Mouse (Mus musculus) liver, postnatal 0 days (tissue): ENCODE results near the gene Ablim1.

Experiments used
- CTCF ChIP-seq: sonication (generic); IDR thresholded peaks from 2 replicates; pipeline ENCODE4 v1.5.1; 2016; ENCODE audit warnings: antibody characterized with exemption, low read depth
- EP300 ChIP-seq: IDR thresholded peaks from 2 replicates; pipeline ENCODE4 v1.6.1; 2016; ENCODE audit warnings: antibody characterized with exemption, low read depth, mild to moderate bottlenecking

DNA sequence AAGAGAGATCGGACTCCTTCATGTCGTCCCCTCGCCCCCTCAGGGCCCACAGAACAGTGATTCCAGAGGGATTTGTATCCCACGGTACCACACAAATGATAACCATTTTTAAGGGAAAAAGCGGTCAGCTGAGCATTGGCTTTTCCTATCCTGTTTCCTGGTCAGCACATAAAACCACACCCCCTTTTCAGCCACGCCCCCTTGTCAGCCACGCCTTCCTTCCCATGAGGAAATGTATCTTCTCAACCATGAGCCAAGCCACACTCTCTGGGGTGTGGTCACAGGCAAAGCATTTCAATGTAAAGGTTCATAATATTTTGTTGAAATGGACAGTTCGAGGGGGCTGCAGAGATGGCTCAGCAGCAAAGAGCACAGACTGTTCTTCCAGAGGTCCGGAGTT is 163.2 kb downstream of the Ablim1 start:
- TF ChIP-seq CTCF (no peak), EP300 (no peak)
